Mouse (Mus musculus) small intestine, adult 2 months (tissue): ENCODE results near the gene Tmem209.

ENCODE experiments used
- CTCF ChIP-seq: fragments of 200-500 bp; IDR thresholded peaks from 2 replicates; pipeline ENCODE4 v1.5.1; 2012; ENCODE audit warnings: low read depth, mild to moderate bottlenecking, control low read depth, inconsistent platforms, low read length, moderate library complexity, mixed read lengths; ENCODE audit not compliant: insufficient replicate concordance, insufficient read length; ENCODE audit errors: extremely low read depth
- POLR2A ChIP-seq: fragments of 200-500 bp; IDR thresholded peaks from 2 replicates; pipeline ENCODE4 v1.6.1; 2012; ENCODE audit warnings: low read depth, mild to moderate bottlenecking, control low read depth, inconsistent platforms, low read length, moderate library complexity

GRCm38 (mm10) chr6:30468058-30468457 is 41.5 kb downstream of the Tmem209 start:
- TF ChIP-seq CTCF, result no peak
- TF ChIP-seq POLR2A, result no peak
